Mouse (Mus musculus) small intestine, adult 2 months (tissue): Measurements from ENCODE around the gene Pik3r6. TPM values are rescaled to one million over a fixed set of nuclear protein-coding genes. Genes with fewer than 3 reads are reported as not detected.

Source experiments
- H3K27ac ChIP-seq: fragments of 200-500 bp; 2 replicates; pipeline ENCODE4 v1.5.1; 2012; ENCODE audit warnings: low read depth, low read length, control low read depth, inconsistent platforms; ENCODE audit not compliant: insufficient read depth
- H3K27me3 ChIP-seq: fragments of 200-500 bp; 2 replicates; pipeline ENCODE4 v1.6.1; 2012; ENCODE audit warnings: mild to moderate bottlenecking, moderate library complexity, low read length, inconsistent platforms; ENCODE audit not compliant: control insufficient read depth, insufficient read depth
- H3K36me3 ChIP-seq: fragments of 200-500 bp; 2 replicates; pipeline ENCODE4 v1.6.1; 2012; ENCODE audit warnings: mild to moderate bottlenecking, low read length, control low read depth, inconsistent platforms; ENCODE audit not compliant: control insufficient read depth, insufficient read depth
- H3K4me1 ChIP-seq: fragments of 200-500 bp; 2 replicates; pipeline ENCODE4 v1.6.1; 2012; ENCODE audit warnings: low read length, inconsistent platforms, mixed read lengths; ENCODE audit not compliant: control insufficient read depth, insufficient read depth, insufficient read length
- H3K4me3 ChIP-seq: fragments of 200-500 bp; 2 replicates; pipeline ENCODE4 v1.5.1; 2012; ENCODE audit warnings: low read depth, mild to moderate bottlenecking, control low read depth, inconsistent platforms, low read length, moderate library complexity
- CTCF ChIP-seq: fragments of 200-500 bp; IDR thresholded peaks from 2 replicates; pipeline ENCODE4 v1.5.1; 2012; ENCODE audit warnings: low read depth, mild to moderate bottlenecking, control low read depth, inconsistent platforms, low read length, moderate library complexity, mixed read lengths; ENCODE audit not compliant: insufficient replicate concordance, insufficient read length; ENCODE audit errors: extremely low read depth
- POLR2A ChIP-seq: fragments of 200-500 bp; IDR thresholded peaks from 2 replicates; pipeline ENCODE4 v1.6.1; 2012; ENCODE audit warnings: low read depth, mild to moderate bottlenecking, control low read depth, inconsistent platforms, low read length, moderate library complexity
- WGBS: fragments of 180-500 bp; shearing (Covaris S2); methylation state at CpG from one replicate; pipeline ENCODE4 v1.1.7; 2018; 5-methylcytosine and 5-hydroxymethylcytosine counted together
- polyA plus RNA-seq: library from polyadenylated mRNA; depleted of rRNA; stranded (reverse); fragments of >200 nt; gene quantifications from 2 replicates; pipeline ENCODE4 v1.2.3, GENCODE M21; 2012

Gene Pik3r6
- polyA plus RNA-seq, 1 experiment, result 2.1 TPM

DNA sequence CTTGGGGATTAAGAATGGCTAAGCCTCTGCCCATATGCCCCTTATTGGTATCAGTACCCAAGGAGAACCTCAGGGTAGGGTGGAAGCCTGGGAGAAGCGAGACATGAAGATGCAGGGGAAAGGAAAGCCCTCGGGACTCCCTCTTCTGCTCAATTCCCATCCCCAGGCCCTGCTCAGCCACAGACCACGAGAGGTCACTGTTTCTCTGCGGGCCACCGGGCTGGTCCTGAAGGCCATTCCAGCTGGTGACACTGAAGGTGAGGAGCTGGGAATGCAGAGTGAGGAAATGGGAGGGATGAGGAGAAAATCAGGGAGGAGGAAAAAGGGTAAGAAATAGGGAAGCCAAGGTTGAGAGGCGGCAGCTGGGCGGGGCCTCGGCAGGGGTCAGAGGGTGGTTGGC, 41.7 kb downstream of the Pik3r6 start:
- Histone ChIP-seq H3K27me3 (peaks cover 2% of the 10 kb centered on the region; the same call in 1 of the 2 replicates), H3K36me3 (no peaks in the 10 kb centered on the region), H3K4me1 (no peaks in the 10 kb centered on the region), H3K4me3 (no peak overlapping the region), H3K27ac (no peak overlapping the region)
- 11% methylated on average over 8 of the region's 8 CpGs for WGBS
- TF ChIP-seq CTCF (peak; percentile 62; the same call in 1 of the 2 replicates), POLR2A (no peak)

DNA sequence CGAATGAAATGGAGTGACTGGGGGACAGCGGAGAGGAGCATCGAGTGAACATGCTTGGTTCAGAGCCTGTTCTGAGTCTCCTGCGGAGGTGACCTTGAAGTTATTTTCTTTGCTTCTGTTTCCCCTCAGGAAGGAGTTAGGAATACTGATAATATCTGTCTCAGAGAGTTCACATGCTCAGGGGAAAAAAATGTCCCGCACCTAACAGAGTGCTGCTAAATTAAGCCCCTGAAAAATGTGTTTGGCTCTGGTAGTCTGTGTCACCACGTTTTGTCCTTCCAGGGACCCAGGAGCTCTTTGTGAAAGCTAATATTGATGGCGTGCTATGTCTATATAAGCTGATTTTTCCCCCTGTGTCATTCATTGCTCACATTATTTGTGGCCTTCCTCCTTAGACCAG, 42.4 kb downstream of the Pik3r6 start:
- Histone ChIP-seq H3K27ac (no peak overlapping the region), H3K4me1 (no peaks in the 10 kb centered on the region), H3K4me3 (no peak overlapping the region), H3K27me3 (0 out of 2 replicates have a peak, but pooled peaks cover under 1% of the 10 kb centered on the region), H3K36me3 (no peaks in the 10 kb centered on the region)
- TF ChIP-seq POLR2A (no peak), CTCF (no peak)
- 59% methylated on average over 7 of the region's 7 CpGs for WGBS

DNA sequence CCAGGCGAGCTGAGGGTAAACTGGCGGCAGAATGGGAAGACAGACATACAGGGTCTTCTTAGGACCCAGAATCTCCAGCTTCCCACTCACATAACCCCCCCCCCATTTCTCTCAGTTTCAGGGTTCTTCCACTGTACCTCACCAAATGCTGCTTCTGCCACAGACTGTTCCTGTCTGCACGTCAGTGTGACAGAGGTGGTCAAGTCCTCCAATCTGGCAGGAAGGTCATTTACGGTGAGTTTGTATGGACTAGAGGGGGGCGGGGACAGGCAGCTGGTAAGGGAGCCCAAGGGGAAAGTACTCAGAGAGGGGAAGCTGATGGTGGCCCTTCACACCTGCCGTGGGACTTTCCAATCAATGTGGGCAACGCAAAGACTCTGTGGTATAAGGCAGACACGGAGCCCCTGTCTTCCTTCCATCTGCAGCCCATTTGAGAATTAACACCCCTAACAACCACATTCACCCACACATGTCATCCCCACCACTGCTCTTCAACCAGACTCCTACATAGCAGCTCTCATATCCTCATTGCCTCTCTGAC, 42.9 kb downstream of the Pik3r6 start:
- Histone ChIP-seq H3K4me3 (no peak overlapping the region), H3K27ac (no peak overlapping the region), H3K27me3 (no peaks in the 10 kb centered on the region), H3K4me1 (no peaks in the 10 kb centered on the region), H3K36me3 (no peaks in the 10 kb centered on the region)
- 73% methylated on average over 8 of the region's 8 CpGs for WGBS
- TF ChIP-seq CTCF, result no peak
- TF ChIP-seq POLR2A, result no peak

DNA sequence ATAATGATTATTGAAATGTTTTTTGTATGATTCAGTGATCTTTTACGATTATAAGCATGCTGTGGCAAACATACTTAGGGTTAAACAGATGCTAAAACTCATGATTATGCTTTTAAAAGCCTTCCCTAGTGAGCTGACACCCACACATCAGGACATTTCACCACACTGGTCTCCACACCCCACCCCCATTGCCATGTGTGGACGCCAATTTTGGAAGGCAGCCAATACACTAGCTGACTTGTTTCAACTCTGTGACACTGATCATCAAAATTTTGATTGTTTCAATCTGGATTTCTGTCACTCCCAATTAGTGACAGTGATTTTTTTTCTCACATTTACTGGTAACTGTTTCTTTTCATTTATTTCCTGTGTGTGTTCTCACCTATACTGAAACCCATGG, 44.7 kb downstream of the Pik3r6 start:
- WGBS, result 36% methylated on average over 2 of the region's 2 CpGs
- TF ChIP-seq POLR2A (no peak), CTCF (no peak)

DNA sequence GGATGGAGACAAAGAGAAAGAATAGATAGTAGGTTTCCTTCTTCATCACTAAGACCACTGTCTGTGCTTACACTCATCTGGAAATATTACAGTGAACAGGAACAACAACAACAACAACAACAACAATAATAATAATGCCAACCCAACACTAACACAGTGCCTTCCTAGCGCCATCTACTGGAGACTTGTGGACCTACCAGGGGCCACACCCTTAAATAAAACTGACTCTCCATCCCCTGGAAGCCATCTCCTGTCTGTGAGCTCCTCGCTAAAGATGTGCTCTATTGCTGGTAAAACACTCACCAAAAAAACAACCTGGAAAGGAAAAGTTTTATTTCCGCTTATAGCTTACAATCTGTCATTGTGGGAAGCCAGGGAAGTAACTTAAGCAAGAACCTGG, 46.8 kb downstream of the Pik3r6 start:
- TF ChIP-seq POLR2A, result no peak
- TF ChIP-seq CTCF, result no peak
- 45% methylated on average over 3 of the region's 3 CpGs for WGBS
- Histone ChIP-seq H3K36me3 (no peaks in the 10 kb centered on the region), H3K4me1 (no peaks in the 10 kb centered on the region), H3K27ac (no peak overlapping the region), H3K4me3 (no peak overlapping the region), H3K27me3 (no peaks in the 10 kb centered on the region)

More for the DNA sequence above, 44.7 kb downstream of the Pik3r6 start:
- Histone ChIP-seq H3K27me3 (no peaks in the 10 kb centered on the region), H3K4me1 (no peaks in the 10 kb centered on the region), H3K27ac (no peak overlapping the region), H3K4me3 (no peak overlapping the region), H3K36me3 (no peaks in the 10 kb centered on the region)

DNA sequence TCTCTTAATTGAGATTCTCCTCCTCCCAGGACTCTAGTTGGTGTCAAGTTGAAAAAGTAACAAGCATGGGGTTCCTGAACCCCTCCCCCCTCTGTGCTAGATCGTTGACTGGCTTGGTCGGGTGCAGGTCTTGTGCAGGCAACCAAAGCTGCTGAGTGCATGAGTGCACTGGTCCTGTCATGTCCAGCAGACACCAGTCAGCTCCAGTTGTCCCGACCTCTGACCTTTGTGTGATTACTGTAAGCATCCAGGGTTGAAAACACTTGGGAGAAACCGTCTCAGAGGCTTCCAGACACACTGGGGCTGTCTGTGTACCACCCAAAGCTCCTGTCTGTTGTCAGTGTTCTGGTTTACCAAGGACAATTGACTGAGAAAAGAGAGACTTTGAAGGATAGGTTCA, 47.5 kb downstream of the Pik3r6 start:
- no peak overlapping the region for H3K27ac ChIP-seq
- WGBS, result 46% methylated on average over 4 of the region's 4 CpGs

DNA sequence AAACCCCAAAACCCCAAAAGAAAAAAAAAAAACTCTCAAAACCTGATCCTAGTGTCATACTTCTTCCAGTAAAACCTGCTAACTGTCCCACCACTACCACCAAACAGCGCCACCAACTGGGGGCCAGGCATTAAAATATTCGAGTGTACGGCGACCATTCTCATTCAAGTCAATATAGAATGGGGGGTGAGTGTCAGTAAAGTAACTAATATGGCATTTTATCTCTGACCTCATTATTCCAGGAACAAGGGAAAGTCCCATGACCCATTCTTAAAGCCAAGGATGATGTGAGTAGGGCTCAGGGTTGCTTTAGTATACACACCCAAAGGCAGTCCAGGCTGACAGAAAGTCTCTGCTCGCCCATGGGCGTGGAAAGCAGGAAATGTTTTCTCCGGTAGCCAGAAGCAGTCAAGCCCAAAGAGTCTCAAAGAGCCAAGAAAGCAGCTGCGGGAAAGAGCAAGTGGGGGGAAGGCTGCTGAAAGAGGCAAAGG, 51.2 kb downstream of the Pik3r6 start:
- Histone ChIP-seq H3K27me3 (no peaks in the 10 kb centered on the region), H3K4me1 (peaks cover 9% of the 10 kb centered on the region), H3K27ac (no peak overlapping the region), H3K4me3 (no peak overlapping the region), H3K36me3 (no peaks in the 10 kb centered on the region)
- WGBS, result 16% methylated on average over 8 of the region's 8 CpGs
- TF ChIP-seq CTCF (peak; percentile 30; the same call in 1 of the 2 replicates), POLR2A (no peak)

More for the DNA sequence above, 47.5 kb downstream of the Pik3r6 start:
- H3K27me3 ChIP-seq, result no peaks in the 10 kb centered on the region
- H3K4me3 ChIP-seq, result no peak overlapping the region
- no peaks in the 10 kb centered on the region for H3K4me1 ChIP-seq
- no peaks in the 10 kb centered on the region for H3K36me3 ChIP-seq
- TF ChIP-seq POLR2A (no peak), CTCF (no peak)

DNA sequence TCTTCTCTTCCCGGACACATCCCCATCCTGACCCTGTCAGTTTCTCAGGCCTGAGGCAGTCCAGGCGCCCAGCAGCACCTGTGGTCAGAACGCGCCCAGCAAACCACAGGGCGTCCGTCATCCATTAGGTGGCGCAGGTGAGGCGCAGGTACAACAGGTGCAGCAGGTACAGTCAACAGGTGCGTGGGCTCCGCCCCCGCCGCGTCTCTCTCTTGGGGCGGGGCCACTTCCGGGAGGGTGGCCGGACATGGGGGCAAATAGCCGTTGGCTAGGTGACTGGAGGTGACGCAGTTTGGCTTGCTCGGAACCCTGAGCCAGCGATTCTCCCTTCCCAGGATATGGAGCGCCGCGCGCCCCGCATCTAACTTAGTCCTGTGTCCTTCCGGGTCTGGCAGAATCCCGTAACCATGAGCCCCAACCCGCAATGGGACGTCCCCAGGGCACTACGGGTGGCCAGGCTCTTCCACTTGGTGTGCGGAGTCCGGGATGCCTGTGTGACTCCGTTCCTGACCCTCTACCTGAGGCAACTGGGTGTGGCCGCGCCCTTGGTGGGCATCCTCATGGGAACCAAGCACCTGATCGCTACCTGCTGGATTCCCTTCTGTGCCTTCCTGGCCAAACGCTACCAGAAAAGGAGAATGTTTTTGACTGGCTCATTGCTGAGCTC, 53.2 kb downstream of the Pik3r6 start, which contains the start of gene Mfsd6l:
TSS of gene Mfsd6l (plus strand) at position 269 of the 667 bp plus-strand sequence.
- Histone ChIP-seq H3K27ac (peak within 1 kb of the TSS; percentile 77), H3K36me3 (no peaks in the 10 kb centered on the region), H3K4me1 (peaks cover 10% of the 10 kb centered on the region), H3K27me3 (no peaks in the 10 kb centered on the region), H3K4me3 (peak within 1 kb of the TSS; percentile 74)
- TF ChIP-seq POLR2A (peak; percentile 33; the same call in 1 of the 2 replicates), CTCF (peak; percentile 75)
- 11% methylated on average over 37 of the region's 37 CpGs for WGBS
